Mouse (Mus musculus): Measurements from ENCODE around the gene Sun1. TPM values are rescaled to one million over a fixed set of nuclear protein-coding genes. Genes with fewer than 3 reads are reported as not detected.

The Sun1 gene
- polyA plus RNA-seq, 1 experiment from 2014 or later: 49.1 TPM

DNA sequence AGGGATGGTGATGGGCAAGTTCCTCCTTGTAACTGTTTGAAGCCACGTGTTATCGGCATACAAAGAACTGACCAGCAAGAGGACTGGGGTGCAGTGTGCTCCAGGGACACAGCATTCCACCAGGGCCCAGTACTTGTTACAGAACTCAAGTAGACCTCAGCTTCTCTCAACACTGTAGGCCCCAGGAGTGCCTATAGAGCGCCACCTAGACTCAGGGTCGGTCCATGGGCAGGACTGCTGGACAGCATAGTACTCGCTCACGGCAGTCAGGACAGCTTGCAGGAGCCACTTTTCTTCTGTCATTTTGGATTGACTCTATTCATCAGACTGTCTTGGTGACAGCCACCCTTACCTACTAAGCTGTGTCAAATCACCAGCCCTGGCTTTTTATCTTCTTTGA lies 54.5 kb downstream of the Sun1 start:
- Histone ChIP-seq H3K9ac (replicated peaks) (no peak overlapping the region), H3K4me1 (replicated peaks) (peaks cover 39% of the 10 kb centered on the region), H3K27me3 (no peaks in the 10 kb centered on the region), H3K36me3 (peaks cover 20% of the 10 kb centered on the region), H3K4me3 (replicated peaks) (no peak overlapping the region), H3K27ac (no peak overlapping the region), H3K9me3 (no peaks in the 10 kb centered on the region), H3K4me2 (replicated peaks) (no peak overlapping the region)
- WGBS: 80% methylated on average over 6 of the region's 6 CpGs
- no peak for ATAC-seq

DNA sequence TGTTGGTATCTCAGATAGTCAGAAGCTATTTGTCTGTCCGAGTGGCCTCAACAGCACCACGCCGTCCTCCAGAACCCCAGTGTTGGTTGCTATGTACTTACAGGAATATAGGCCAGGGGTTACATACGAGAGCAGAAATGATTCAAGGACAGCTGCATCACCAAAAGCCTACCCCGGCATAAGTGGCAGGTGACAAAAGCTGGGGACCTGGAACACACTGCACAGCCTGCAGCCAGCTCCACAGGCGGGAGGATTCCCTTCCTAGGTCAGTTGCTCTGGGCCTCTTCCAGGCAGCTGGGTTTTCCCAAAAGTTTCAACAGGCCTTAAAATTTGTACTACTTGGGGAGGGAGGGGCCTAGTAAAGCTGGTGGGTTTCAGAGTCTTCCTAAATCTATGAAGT lies 55.3 kb downstream of the Sun1 start:
- Histone ChIP-seq H3K4me3 (replicated peaks) (no peak overlapping the region), H3K9ac (replicated peaks) (no peak overlapping the region), H3K27ac (no peak overlapping the region), H3K36me3 (peaks cover 22% of the 10 kb centered on the region), H3K9me3 (no peaks in the 10 kb centered on the region), H3K27me3 (no peaks in the 10 kb centered on the region), H3K4me2 (replicated peaks) (no peak overlapping the region), H3K4me1 (replicated peaks) (peaks cover 39% of the 10 kb centered on the region)
- WGBS: 94% methylated on average over 6 of the region's 6 CpGs
- no peak for ATAC-seq

DNA sequence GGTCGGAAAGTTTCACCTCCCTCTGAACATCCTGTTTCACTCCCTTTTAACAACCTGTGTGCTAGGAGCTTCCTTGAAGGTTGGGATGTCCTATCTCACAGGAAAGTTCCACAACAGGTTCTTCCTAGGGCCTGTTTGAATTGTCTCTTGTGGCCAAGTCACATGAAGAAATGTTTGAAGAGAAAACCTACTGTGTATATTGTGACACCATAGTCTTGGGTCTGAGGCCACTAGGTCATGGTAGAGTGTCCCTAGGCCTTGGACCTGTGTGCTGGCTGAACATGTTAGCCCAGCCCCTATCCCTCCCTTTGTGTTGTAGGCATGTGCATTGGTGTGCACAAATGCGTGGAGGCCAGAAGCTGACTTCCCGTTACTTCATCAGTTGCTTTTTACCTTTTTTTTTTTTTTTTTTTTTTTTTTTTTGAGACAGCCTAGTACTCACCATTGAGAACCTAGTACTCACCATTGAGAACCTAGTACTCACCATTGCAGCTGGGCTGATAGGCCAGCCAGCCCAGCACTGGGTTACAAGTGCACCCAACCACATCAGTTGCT lies 55.9 kb downstream of the Sun1 start:
- Histone ChIP-seq H3K4me1 (replicated peaks) (peaks cover 39% of the 10 kb centered on the region), H3K4me3 (replicated peaks) (no peak overlapping the region), H3K4me2 (replicated peaks) (no peak overlapping the region), H3K9ac (replicated peaks) (no peak overlapping the region), H3K27ac (no peak overlapping the region), H3K27me3 (no peaks in the 10 kb centered on the region), H3K36me3 (peaks cover 26% of the 10 kb centered on the region), H3K9me3 (no peaks in the 10 kb centered on the region)
- WGBS: 86% methylated on average over 3 of the region's 3 CpGs
- ATAC-seq: no peak

DNA sequence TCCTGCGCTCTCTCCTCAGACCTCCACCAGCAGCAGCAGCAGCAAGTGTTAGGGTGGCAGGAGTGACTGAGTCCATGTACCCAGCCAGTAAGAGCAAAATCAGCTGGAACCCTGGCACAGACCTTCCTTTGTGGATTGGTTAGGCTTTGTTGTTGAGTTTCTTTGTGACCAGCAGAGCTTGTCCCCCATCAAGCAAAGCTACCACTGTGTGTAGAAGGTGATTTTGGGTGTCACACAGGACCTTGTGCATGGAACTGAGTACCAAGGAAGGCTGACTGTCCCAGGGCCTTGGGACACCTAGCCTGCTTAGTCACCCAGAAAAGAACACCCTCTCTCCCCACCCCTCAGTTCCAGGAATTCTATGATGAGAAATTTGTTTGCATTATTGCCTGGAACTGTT lies 56.8 kb downstream of the Sun1 start:
- H3K36me3 ChIP-seq: peaks cover 36% of the 10 kb centered on the region
- H3K4me2 ChIP-seq (replicated peaks): no peak overlapping the region
- no peak for ATAC-seq
- H3K4me3 ChIP-seq (replicated peaks): no peak overlapping the region
- no peak overlapping the region for H3K9ac ChIP-seq (replicated peaks)
- no peaks in the 10 kb centered on the region for H3K27me3 ChIP-seq
- peaks cover 34% of the 10 kb centered on the region for H3K4me1 ChIP-seq (replicated peaks)
- whole genome bisulfite sequencing: 86% methylated on average over 1 of the region's 1 CpGs
- no peak overlapping the region for H3K27ac ChIP-seq
- H3K9me3 ChIP-seq: no peaks in the 10 kb centered on the region

DNA sequence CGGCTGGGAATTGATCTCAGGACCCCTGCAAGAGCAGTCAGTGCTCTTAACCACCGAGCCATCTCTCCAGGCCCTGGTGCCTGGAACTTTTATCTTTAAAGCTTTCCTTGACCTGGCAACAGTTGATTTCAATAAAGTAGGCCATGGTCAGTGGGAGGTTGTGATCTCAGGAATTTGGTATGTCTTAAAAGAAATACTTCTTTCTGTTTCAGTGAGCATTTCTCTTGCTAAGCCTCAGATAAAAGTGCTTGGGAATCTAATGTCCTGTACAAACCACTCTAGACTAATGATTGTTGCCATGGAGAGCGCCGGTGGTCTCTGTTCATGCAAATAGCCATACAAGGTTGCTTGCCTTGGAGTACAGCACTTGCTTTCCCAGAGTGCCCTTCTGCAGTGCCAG lies 57.4 kb downstream of the Sun1 start:
- Histone ChIP-seq H3K9ac (replicated peaks) (no peak overlapping the region), H3K27me3 (no peaks in the 10 kb centered on the region), H3K4me1 (replicated peaks) (peaks cover 34% of the 10 kb centered on the region), H3K36me3 (peaks cover 41% of the 10 kb centered on the region), H3K4me2 (replicated peaks) (no peak overlapping the region), H3K4me3 (replicated peaks) (no peak overlapping the region), H3K27ac (no peak overlapping the region), H3K9me3 (no peaks in the 10 kb centered on the region)
- 68% methylated on average over 4 of the region's 4 CpGs for WGBS
- no peak for ATAC-seq

DNA sequence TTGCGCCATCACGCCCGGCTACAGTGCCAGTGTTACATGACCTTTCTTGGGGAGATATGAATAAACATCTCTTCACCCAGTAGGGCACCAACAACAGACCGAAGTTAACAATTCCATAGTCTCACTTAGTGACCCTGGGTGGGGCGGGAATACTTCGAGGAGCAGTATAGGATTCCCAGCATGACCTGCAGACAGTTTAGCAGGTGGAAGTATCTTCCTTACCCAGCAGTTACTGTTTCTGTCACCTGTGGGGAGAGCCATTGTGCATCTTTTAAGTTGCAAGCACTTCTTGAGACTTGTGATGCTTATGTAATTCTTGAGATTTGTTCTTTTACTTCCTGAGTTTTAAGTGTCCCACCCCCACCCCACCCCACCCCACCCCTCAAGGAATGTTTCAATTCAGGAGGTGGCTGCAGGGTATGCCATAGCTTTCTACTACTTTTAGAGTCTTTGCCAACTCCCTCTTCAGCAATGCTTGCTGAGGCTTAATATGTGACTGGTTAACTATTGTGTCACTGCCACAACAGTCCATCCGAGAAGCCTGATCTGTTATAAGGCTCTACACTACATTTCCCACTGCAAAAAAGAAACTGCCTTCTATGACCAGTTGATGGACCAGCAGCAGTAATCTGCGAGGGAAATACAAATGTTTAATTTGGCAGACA lies 58.1 kb downstream of the Sun1 start:
- H3K4me2 ChIP-seq (replicated peaks): no peak overlapping the region
- H3K36me3 ChIP-seq: peaks cover 48% of the 10 kb centered on the region

DNA sequence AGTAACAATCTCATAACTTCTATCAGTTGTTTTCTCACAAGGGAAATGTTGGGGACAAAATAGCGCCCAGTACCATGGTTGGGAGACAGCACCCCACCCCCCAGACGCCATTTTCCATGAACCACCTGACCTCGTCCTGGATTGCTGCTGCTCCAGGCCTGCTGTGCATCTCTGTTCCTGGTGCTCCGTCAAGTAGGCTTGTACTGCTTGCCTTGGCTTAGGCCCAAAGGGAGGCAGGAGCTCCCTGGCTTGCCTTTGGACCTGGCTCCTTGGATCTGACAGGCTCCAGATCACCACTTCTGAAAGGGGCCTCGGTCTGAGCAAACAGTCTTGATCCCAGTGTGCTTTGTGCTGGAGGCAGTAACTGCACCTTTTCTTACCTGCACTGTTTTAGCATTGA lies 59.4 kb downstream of the Sun1 start:
- H3K9ac ChIP-seq (replicated peaks): no peak overlapping the region
- 85% methylated on average over 5 of the region's 5 CpGs for WGBS
- H3K36me3 ChIP-seq: peaks cover 62% of the 10 kb centered on the region
- H3K27ac ChIP-seq: no peak overlapping the region
- no peak for ATAC-seq
- H3K27me3 ChIP-seq: no peaks in the 10 kb centered on the region
- H3K4me1 ChIP-seq (replicated peaks): peaks cover 14% of the 10 kb centered on the region
- H3K4me2 ChIP-seq (replicated peaks): no peak overlapping the region
- H3K9me3 ChIP-seq: no peaks in the 10 kb centered on the region
- no peak overlapping the region for H3K4me3 ChIP-seq (replicated peaks)

More for the DNA sequence above, 58.1 kb downstream of the Sun1 start:
- Histone ChIP-seq H3K27me3 (no peaks in the 10 kb centered on the region), H3K4me1 (replicated peaks) (peaks cover 27% of the 10 kb centered on the region), H3K9me3 (no peaks in the 10 kb centered on the region), H3K4me3 (replicated peaks) (no peak overlapping the region), H3K27ac (no peak overlapping the region), H3K9ac (replicated peaks) (no peak overlapping the region)
- ATAC-seq: no peak
- WGBS: 91% methylated on average over 8 of the region's 8 CpGs

DNA sequence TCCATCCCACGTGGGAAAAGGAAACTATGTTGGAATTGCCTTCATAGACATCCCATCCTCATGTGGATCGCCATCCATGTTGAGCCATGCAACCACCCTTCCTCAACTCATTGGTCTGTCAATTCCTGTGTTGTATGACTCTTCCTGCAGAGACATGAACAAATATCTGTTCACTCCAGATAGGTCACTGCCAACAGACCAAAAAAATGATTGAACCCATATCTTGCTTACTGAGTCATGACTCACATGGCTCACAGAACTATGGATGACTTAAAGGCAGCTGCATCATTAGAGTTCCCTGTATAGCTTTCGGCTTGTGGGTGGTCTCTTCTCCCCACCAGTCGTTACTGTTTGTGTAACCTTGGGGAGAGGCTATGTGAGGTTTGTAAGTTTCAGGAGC lies 61.0 kb downstream of the Sun1 start:
- Histone ChIP-seq H3K4me3 (replicated peaks) (no peak overlapping the region), H3K4me1 (replicated peaks) (peaks cover 4% of the 10 kb centered on the region; the same call in 1 of the 2 replicates), H3K36me3 (peaks cover 71% of the 10 kb centered on the region), H3K27me3 (no peaks in the 10 kb centered on the region), H3K27ac (no peak overlapping the region), H3K9ac (replicated peaks) (no peak overlapping the region), H3K9me3 (no peaks in the 10 kb centered on the region), H3K4me2 (replicated peaks) (no peak overlapping the region)
- no peak for ATAC-seq
- WGBS: 93% methylated on average over 4 of the region's 4 CpGs

DNA sequence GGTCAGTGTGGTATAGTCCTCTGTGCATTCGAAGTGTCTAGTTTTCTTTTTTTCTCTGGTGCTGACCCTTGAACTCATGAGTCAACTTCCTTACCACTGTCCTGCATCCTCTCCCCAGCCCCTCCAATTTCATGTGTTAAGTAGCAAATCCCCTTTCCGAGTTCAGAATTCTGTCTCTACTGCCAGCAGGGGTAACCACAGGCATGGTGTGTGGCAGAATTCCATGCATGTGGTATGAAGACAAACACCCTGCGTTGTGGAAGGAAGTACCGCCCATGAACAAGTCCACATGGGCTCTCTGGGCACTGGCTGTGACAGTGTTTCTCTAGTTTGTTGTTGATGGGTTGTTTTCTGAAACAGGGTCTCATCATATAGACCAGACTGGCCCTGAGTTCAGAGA lies 67.2 kb downstream of the Sun1 start:
- H3K4me3 ChIP-seq (replicated peaks): no peak overlapping the region
- H3K27me3 ChIP-seq: no peaks in the 10 kb centered on the region
- ATAC-seq: no peak
- no peak overlapping the region for H3K9ac ChIP-seq (replicated peaks)
- H3K36me3 ChIP-seq: peaks cover 68% of the 10 kb centered on the region
- no peak overlapping the region for H3K27ac ChIP-seq
- peaks cover 14% of the 10 kb centered on the region for H3K4me1 ChIP-seq (replicated peaks)
- no peaks in the 10 kb centered on the region for H3K9me3 ChIP-seq
- no peak overlapping the region for H3K4me2 ChIP-seq (replicated peaks)
- WGBS: 90% methylated on average over 4 of the region's 4 CpGs

DNA sequence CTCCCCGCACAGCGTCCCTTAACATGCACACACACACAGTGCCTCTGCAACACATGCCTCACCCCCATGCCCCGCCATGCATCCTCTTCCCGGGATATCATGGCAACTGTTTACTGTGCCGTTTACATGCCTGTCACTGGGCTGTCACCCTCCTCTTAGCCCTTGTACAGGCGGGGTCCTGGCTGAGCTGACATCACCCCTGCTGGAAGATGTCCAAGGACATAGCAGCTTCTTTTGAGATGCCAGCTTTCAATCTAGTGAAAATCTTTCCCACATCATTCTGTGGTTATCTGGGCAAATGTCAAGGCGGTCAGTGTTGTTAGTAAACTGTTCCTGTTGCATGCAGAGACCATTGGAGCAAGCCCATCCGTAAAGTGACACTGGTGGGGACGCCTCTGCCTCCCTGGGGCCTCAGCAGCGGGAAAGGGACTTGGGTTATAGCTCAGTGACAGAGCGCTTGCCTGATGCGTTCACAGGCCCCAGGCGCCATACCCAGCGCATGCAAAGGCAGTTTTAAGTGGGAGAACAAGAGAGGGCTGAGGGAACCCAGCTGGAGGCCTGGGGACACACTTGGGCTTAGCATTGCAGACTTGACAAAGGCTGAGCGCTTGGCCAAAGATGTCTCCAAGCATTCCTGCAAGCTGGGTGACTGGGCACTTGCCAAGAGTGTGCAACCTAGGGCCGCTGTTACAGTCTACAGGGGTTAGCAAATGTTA lies 70.5 kb downstream of the Sun1 start:
- no peak for ATAC-seq
- Histone ChIP-seq H3K9me3 (no peaks in the 10 kb centered on the region), H3K4me1 (replicated peaks) (peaks cover 14% of the 10 kb centered on the region), H3K9ac (replicated peaks) (no peak overlapping the region; the same call in 1 of the 2 replicates), H3K4me2 (replicated peaks) (no peak overlapping the region), H3K27me3 (no peaks in the 10 kb centered on the region), H3K4me3 (replicated peaks) (no peak overlapping the region), H3K27ac (peak overlapping the region; percentile 7; the same call in 1 of the 2 replicates), H3K36me3 (peaks cover 35% of the 10 kb centered on the region)
- WGBS: 65% methylated on average over 16 of the region's 16 CpGs

DNA sequence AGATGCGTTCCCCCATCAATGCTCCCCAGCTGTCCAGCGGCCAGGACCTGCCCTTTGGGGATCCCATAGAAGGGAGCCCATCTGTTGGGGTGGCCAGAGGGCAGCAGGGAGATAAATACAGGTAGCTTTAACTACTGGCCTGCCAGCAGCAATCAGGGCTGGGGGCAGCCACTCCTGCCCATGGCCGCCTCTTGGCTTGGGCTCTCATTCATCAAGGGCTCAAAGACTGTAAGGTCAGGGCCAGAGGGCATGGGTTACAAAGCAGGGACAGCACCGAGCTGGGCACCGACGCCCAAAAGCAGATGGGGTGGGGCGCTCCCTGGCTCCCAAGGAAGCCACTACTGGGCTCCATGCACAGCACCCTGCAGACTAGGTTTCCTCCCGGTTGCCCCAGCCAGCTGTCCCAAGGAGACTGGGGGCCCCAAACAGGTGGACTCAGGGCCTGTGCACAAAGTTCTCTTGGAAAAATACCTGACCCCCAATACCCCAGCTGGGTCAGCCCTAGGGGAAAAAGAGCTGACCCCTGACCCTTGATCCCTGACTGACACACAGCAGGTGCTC lies 71.6 kb downstream of the Sun1 start:
- Histone ChIP-seq H3K27ac (no peak overlapping the region), H3K9me3 (no peaks in the 10 kb centered on the region), H3K27me3 (no peaks in the 10 kb centered on the region), H3K4me3 (replicated peaks) (no peak overlapping the region), H3K36me3 (peaks cover 24% of the 10 kb centered on the region), H3K4me2 (replicated peaks) (no peak overlapping the region), H3K4me1 (replicated peaks) (peaks cover 14% of the 10 kb centered on the region), H3K9ac (replicated peaks) (0 out of 2 replicates have a peak overlapping the region, but pooled peaks have one; percentile 12)
- no peak for ATAC-seq
- WGBS: 59% methylated on average over 8 of the region's 8 CpGs

DNA sequence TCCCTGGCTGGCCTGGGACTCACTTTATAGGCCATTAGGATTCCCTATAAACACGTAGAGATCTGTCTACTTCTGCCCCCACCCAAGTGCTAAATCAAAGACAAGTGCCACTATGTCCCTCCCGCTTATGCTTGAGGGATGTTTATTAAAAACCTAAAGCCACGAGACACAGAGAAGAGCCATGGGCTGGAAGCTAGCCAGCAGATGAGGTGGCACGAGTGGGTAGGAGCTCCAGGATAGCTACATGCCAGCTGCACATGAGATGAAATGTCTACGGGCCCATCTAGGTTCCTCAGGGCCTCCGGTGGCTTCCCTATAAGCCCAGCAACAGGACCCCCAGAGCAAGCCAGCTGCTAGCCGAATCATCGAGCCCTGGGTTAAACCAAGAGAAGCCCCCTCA lies 76.8 kb downstream of the Sun1 start:
- ATAC-seq: no peak
- 83% methylated on average over 8 of the region's 8 CpGs for WGBS
- Histone ChIP-seq H3K9me3 (no peaks in the 10 kb centered on the region), H3K4me3 (replicated peaks) (no peak overlapping the region), H3K27me3 (no peaks in the 10 kb centered on the region), H3K27ac (no peak overlapping the region), H3K9ac (replicated peaks) (no peak overlapping the region), H3K4me1 (replicated peaks) (peaks cover under 1% of the 10 kb centered on the region), H3K36me3 (no peaks in the 10 kb centered on the region), H3K4me2 (replicated peaks) (no peak overlapping the region)

All from midbrain, embryonic 13.5 days (tissue).